Mouse (Mus musculus) olfactory bulb, adult 2 months (tissue): ENCODE results near the gene Gcfc2.

Experiments used
- CTCF ChIP-seq: fragments of 200-500 bp; IDR thresholded peaks from 2 replicates; pipeline ENCODE4 v1.5.1; 2012; ENCODE audit warnings: low read depth, mild to moderate bottlenecking, low read length, moderate library complexity; ENCODE audit not compliant: insufficient read depth
- POLR2A ChIP-seq: fragments of 200-500 bp; IDR thresholded peaks from 2 replicates; pipeline ENCODE4 v1.6.1; 2012; ENCODE audit warnings: mild to moderate bottlenecking, low read depth, low read length, moderate library complexity; ENCODE audit not compliant: insufficient read depth

DNA sequence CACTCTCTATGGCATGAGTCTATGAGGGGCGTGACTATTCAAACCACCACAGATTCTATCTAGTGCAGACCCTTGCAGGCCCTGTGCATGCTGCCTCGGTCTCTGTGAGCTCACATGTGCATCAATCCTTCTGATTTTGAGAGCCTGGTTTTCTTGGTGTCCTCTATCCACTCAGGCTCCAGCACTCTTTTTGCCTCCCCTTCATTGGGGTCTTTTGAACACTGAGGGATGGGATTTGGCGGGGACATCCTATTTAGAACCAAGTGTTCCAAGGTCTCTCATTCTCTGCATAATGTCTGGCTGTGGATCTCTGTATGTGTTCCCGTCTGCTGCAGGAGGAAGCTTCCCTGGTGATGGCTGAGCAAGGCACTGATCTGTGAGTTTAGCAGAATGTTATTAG, 55.8 kb downstream of the Gcfc2 start:
- TF ChIP-seq POLR2A (no peak), CTCF (no peak)
